Mouse (Mus musculus): ENCODE data around the gene Ccdc80. TPM values are rescaled to one million over a fixed set of nuclear protein-coding genes. Genes with fewer than 3 reads are reported as not detected.

Ccdc80 gene
- polyA plus RNA-seq, 1 experiment from 2014 or later = 93.0 TPM

DNA sequence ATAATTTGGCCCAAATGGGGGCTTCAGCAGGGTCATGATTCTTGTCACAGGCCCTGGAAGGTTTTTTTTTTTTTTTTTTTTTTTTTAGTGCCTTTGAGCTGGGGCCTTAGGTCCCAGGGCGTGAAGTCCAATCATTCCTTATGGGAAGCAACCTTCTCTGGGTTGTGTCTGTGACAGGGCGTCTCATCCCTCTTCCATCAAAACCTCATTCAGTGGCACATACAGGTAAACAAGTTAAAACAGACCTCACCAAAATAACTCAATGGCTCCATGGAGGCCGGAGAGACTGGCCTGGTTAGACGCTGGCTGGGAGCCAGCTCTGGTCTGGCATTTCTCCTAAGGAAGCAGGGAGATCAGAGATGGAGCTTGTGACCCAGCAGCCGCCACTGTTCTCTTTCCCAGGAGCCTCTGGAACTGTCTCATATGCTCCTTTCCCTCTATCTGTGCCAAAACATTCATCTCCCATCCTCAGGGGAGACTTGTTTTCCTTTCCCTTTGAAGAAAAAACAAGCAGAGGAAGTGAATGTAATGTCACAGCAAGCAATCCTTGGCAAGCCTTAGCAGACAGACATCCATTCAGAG is 27.7 kb downstream of the Ccdc80 start:
- Histone ChIP-seq H3K4me3 (no peak overlapping the region), H3K4me2 (replicated peaks) (no peak overlapping the region), H3K27me3 (no peaks in the 10 kb centered on the region), H3K36me3 (peaks cover 34% of the 10 kb centered on the region), H3K9me3 (no peaks in the 10 kb centered on the region), H3K9ac (no peak overlapping the region), H3K27ac (no peak overlapping the region), H3K4me1 (peaks cover 8% of the 10 kb centered on the region)
- ATAC-seq (ENCODE audit: low FRiP score, low read depth) = no peak; the same call in 1 of the 2 replicates
- WGBS = 35% methylated on average over 5 of the region's 5 CpGs

DNA sequence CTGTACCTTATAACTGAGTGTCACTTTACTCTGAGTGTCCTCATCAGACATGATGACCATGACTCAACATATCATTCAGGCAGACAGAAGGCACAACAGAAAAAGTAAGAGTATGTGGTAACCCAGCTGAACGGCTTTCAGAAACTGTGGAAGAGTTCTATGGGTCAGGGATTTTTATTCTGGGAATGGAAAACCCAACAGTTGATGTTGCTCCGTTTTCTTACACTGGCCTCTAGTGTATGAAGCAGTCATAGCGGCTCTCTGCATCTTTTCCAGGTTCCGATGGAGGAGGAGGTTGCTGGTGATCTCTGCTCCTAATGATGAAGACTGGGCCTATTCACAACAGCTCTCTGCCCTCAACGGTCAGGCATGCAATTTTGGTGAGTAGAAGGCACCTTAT is 29.4 kb downstream of the Ccdc80 start:
- ATAC-seq (ENCODE audit: low FRiP score, low read depth) = no peak
- peaks cover 8% of the 10 kb centered on the region for H3K4me1 ChIP-seq
- H3K36me3 ChIP-seq = peaks cover 31% of the 10 kb centered on the region
- no peaks in the 10 kb centered on the region for H3K9me3 ChIP-seq
- no peaks in the 10 kb centered on the region for H3K27me3 ChIP-seq
- no peak overlapping the region for H3K4me2 ChIP-seq (replicated peaks)
- no peak overlapping the region for H3K9ac ChIP-seq
- no peak overlapping the region for H3K4me3 ChIP-seq
- WGBS = 72% methylated on average over 5 of the region's 5 CpGs
- no peak overlapping the region for H3K27ac ChIP-seq

DNA sequence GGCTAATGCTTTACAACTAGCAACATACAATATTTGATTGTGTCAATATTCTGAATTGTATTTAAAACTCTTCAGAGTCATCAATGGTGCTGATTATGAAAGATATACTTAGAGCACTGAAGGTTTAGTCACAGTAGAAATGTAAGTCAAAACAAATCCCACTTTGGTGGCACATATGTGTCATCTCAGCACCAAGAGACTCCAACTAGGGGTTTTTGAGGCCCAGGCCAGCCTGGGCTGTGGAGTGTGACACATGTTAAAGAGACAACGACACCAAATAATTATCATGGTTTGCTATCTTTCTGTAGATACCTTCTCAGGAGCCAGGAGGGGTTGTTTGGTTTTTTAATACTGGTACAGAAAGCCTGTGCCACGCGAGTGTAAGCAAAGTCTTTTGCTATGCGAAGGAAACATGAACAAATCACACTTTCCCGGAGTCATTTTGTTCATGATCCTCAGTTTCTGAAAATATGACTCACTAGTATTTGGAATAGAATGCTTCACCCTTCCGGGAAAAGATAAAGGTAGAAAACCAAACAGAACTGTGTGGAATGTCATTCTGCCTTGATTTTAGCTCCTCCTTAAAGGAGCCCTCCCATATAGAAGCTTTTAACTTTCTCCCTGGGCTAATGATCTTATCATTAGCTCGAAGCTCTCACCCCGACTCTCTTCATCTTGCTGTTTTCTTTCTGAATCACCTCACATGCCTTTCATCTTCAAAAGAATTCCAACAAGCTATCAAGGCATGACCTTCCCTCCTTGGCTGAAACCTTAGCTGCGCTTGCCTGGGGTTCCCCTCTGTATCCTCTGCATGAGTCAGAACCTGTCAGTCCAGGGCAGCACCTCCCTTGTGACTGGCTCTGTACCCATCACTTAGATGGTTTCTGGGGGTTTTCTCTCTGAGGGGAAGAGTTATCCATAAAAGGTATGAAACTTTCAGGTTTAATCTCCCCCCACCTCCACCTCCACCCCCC is 31.3 kb downstream of the Ccdc80 start:
- Histone ChIP-seq H3K27ac (no peak overlapping the region), H3K36me3 (peaks cover 34% of the 10 kb centered on the region), H3K4me1 (peaks cover 8% of the 10 kb centered on the region), H3K9me3 (no peaks in the 10 kb centered on the region), H3K4me3 (no peak overlapping the region), H3K9ac (no peak overlapping the region), H3K4me2 (replicated peaks) (no peak overlapping the region), H3K27me3 (no peaks in the 10 kb centered on the region)
- ATAC-seq (ENCODE audit: low FRiP score, low read depth) = no peak
- 53% methylated on average over 9 of the region's 9 CpGs for WGBS

DNA sequence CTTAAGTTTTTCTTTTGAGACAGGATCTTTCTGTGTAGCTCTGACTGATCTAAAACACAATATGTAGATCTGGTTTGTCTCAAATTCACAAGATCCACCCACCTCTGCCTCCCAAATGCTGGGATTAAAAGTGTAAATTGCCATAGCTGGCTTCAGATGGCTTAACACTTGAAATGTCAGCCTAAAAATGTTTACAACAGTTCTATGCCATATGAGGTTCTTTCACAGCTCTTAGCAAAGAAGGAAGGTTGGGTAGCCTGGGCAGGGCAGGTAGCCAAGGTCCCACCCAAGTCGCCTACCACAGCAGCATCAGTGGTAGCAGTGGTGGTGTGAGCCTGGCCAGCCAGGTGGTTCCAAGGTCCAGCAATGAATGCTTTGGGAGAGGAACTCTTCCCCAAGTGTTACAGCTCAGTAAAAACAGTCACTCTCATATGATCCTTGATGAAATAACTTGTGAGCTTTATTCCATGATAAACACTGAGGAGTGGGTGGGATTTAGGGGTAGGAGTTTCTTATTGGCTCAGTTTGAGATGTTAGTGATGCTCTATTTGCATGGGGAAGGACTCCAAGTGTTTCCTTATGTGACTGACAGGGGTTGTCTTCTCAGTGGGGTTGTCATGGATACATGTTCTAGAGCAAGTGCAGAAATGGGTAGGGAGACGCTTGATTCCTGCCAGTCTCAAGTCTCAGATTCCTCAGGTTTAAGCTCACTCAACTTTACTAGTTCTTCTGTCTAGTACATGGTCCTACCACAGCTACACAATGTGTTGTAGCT is 34.9 kb downstream of the Ccdc80 start:
- Histone ChIP-seq H3K4me1 (no peaks in the 10 kb centered on the region), H3K27ac (no peak overlapping the region), H3K9me3 (no peaks in the 10 kb centered on the region), H3K9ac (no peak overlapping the region), H3K27me3 (no peaks in the 10 kb centered on the region), H3K4me2 (replicated peaks) (no peak overlapping the region), H3K36me3 (peaks cover 34% of the 10 kb centered on the region), H3K4me3 (no peak overlapping the region)
- ATAC-seq (ENCODE audit: low FRiP score, low read depth) = no peak
- 88% methylated on average over 2 of the region's 2 CpGs for WGBS

DNA sequence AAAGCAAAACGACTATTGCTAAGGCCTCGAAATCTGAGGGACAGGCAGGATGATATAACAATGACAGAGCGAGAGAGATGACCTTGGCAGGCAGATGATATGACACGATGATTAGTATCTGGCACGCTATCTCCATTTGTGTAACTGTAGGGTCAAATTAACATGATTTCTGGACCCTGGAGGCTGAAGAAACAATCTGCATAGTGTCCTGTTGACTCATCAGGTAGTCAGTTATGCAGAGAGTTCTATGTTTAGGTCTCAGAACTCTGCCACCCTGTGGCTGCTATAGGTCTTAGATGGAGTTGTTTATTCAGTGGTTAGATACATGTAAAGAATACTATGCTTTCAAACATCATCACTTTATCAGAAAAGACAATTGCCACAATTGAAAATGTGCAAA is 48.5 kb downstream of the Ccdc80 start:
- Histone ChIP-seq H3K4me3 (no peak overlapping the region), H3K27ac (no peak overlapping the region), H3K4me2 (replicated peaks) (no peak overlapping the region), H3K36me3 (peaks cover 61% of the 10 kb centered on the region), H3K9ac (no peak overlapping the region), H3K9me3 (no peaks in the 10 kb centered on the region), H3K27me3 (no peaks in the 10 kb centered on the region), H3K4me1 (no peaks in the 10 kb centered on the region)
- 96% methylated on average over 5 of the region's 5 CpGs for WGBS
- ATAC-seq (ENCODE audit: low FRiP score, low read depth) = no peak

DNA sequence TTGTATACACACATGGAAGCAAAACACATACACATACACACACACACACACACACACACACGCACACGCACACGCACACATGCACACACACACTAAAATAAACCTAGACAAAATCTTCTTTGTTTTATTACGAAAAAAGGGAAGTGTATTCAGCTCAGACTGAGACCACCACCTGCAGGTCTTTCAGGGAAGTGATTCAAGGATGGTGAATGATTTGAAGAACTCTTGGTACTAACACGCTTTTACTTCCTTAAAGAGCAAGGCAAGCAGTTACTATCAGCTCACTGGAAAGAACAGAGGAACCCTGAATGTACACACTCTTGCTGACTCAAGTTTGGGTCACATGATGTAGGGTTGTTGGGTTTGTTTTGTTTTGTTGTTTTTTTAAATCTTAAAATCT is 49.4 kb downstream of the Ccdc80 start:
- no peak overlapping the region for H3K27ac ChIP-seq
- H3K4me1 ChIP-seq = no peaks in the 10 kb centered on the region
- H3K9me3 ChIP-seq = no peaks in the 10 kb centered on the region
- WGBS = 92% methylated on average over 5 of the region's 5 CpGs
- no peak for ATAC-seq (ENCODE audit: low FRiP score, low read depth)
- peaks cover 62% of the 10 kb centered on the region for H3K36me3 ChIP-seq
- H3K9ac ChIP-seq = no peak overlapping the region
- H3K27me3 ChIP-seq = no peaks in the 10 kb centered on the region
- no peak overlapping the region for H3K4me3 ChIP-seq
- no peak overlapping the region for H3K4me2 ChIP-seq (replicated peaks)

DNA sequence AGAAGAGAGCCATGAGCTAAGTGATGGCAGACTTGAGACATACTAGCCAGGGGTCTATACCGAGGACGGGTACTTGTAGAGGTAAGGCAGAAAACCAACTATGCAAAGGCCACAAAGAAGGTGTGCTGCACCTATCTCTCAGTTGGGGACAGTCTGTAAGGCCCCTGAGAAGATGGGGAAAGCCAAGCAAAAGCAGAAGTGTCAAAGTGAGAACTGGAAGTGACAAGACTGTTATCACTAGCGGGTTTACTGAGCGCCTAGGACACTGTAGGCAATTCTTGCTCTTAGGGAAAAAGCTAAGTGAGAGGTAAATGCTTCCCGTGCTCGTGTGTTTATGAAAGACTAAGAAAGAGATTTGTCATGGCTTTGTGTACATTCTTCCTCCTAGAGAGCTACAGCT is 51.9 kb downstream of the Ccdc80 start:
- Histone ChIP-seq H3K4me3 (no peak overlapping the region), H3K27me3 (no peaks in the 10 kb centered on the region), H3K9ac (no peak overlapping the region), H3K36me3 (peaks cover 62% of the 10 kb centered on the region), H3K4me1 (no peaks in the 10 kb centered on the region), H3K27ac (no peak overlapping the region), H3K4me2 (replicated peaks) (no peak overlapping the region), H3K9me3 (no peaks in the 10 kb centered on the region)
- no peak for ATAC-seq (ENCODE audit: low FRiP score, low read depth)
- WGBS = 88% methylated on average over 6 of the region's 6 CpGs

DNA sequence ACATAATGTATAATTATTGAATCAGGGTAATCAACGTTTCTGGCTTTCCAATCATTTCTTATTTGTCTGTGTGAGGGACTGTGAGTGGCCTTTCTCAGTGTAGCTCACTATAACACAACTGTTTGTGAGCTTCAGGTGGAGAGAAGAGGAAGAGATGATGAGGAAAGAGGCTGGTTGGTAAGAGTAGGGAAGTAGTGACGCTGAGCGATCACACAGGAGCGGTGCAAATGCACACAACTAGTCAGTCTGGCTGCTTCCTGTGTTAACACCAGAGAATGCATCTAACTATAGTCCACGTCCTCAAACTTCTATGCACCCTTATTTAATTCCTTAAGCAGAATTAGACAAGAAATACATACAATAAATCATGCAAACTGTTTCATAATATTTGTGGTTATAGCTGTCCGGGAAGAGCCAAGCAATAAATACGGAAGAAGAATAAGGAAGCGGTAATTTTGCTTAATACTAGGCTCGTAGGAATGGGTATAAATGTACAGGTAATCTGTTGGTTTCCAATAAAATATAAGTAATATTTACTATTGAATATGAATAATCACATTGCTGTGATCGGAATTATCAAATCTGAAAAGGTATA is 55.4 kb downstream of the Ccdc80 start:
- Histone ChIP-seq H3K4me1 (no peaks in the 10 kb centered on the region), H3K27me3 (no peaks in the 10 kb centered on the region), H3K9me3 (no peaks in the 10 kb centered on the region), H3K27ac (no peak overlapping the region), H3K4me3 (no peak overlapping the region), H3K4me2 (replicated peaks) (no peak overlapping the region), H3K9ac (no peak overlapping the region), H3K36me3 (peaks cover 51% of the 10 kb centered on the region)
- ATAC-seq (ENCODE audit: low FRiP score, low read depth) = no peak
- WGBS = 91% methylated on average over 10 of the region's 10 CpGs

DNA sequence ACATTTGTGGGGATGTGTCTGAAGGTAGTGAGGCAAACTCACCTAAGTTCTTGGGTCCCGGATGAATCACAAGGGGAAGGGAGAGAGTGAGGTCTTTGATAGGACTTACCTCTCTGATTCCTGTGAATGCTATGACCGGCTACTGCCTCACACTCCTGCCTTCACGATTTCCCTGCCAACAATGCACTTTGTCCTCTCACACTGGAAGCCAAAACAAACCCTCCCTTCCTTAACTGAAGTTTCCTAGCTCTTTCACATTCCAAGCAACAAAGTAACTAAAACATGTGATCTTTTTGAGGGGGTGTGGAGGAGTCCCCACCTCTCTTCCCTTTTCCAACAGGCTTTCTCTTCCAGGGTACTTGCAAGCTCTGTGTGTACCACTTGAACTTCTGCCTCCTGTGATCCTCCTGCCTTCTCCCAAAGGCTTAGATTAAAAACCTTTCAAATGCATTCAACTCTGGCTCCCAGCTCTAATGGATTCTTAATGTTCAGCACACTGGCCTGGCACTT is 61.6 kb downstream of the Ccdc80 start:
- ATAC-seq (ENCODE audit: low FRiP score, low read depth) = no peak
- 86% methylated on average over 3 of the region's 3 CpGs for WGBS

DNA sequence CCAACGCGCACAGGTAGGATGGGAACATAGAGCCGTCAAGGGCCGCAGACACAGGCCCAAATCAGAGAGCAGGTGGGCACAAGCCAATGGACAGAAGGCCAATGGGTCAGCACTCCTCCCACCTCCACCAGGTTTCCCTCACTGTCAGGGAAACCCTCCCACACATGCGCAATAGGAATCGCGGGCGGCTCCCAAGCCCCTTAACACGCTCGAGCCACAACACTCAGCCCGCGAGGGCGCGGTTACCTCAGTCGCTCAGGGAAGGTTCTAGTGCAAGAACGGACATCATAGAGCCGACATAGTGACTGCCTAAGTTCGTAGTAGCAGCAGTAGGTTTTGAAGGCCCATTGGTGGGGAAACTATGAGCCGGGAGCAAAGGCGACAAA is 64.9 kb downstream of the Ccdc80 start:
- WGBS = 0% methylated on average over 20 of the region's 20 CpGs
- Histone ChIP-seq H3K36me3 (peaks cover 3% of the 10 kb centered on the region; the same call in 1 of the 2 replicates), H3K9me3 (no peaks in the 10 kb centered on the region), H3K27ac (peak overlapping the region; percentile 84), H3K9ac (peak overlapping the region; percentile 88), H3K4me2 (replicated peaks) (peak overlapping the region; percentile 83), H3K4me1 (peaks cover 17% of the 10 kb centered on the region), H3K4me3 (peak overlapping the region; percentile 89), H3K27me3 (no peaks in the 10 kb centered on the region)
- ATAC-seq (ENCODE audit: low FRiP score, low read depth) = peak; percentile 74

More for the DNA sequence above, 61.6 kb downstream of the Ccdc80 start:
- H3K4me1 ChIP-seq = peaks cover 10% of the 10 kb centered on the region
- H3K9ac ChIP-seq = no peak overlapping the region
- no peaks in the 10 kb centered on the region for H3K9me3 ChIP-seq
- H3K27me3 ChIP-seq = no peaks in the 10 kb centered on the region
- no peak overlapping the region for H3K4me2 ChIP-seq (replicated peaks)
- peaks cover 17% of the 10 kb centered on the region for H3K36me3 ChIP-seq
- no peak overlapping the region for H3K27ac ChIP-seq
- H3K4me3 ChIP-seq = no peak overlapping the region

DNA sequence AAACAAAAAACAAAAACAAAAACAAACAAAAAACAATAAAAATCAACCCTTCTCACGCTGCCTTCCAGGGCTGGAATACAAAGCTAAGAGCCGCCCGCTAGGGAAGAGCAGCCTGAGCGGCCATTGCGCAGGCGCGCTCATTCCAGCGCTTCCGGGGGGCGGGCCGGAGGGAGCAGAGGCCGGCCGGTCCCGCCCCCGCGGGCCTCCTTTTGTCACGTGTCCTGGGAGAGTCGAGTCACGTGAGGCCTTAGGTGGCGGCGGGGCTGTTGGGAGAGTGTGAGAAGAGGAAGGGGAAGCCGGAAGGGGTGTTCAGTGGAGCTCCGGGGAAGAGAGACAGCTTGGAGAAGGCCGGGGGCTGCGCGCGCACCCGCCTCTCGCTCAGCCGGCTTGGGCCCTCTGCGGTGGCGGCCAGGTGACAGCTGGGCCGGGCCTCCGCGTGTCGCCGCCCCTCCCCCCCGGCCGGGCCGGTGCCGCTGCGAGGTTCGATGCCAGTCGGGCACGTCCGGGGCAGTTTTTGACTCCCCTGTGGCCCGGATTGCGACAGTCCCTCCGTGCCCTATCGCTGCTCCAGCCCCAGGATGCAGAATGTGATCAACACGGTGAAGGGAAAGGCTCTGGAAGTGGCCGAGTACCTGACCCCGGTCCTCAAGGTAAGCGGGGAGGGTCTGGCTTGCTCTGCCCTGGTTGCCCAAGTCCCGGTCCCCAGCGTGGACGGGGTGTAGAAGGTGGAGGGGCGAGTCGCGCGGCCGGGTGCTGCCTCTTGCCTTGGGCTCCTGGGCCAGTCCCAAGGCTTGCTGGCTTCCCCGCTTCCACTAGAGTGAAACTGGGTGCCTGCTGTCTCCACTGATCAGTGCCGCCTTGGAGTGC is 65.6 kb downstream of the Ccdc80 start, which contains the start of the genes Slc35a5 and Atg3:
TSS of gene Slc35a5 (minus strand) at position 185 of the 867 bp plus-strand sequence.
TSS of gene Atg3 (plus strand) at position 264 of the 867 bp plus-strand sequence.
- Histone ChIP-seq H3K9ac (peak within 1 kb of the TSS; percentile 88), H3K4me3 (peak within 1 kb of the TSS; percentile 89), H3K27me3 (no peaks in the 10 kb centered on the region), H3K36me3 (peaks cover 3% of the 10 kb centered on the region), H3K9me3 (no peaks in the 10 kb centered on the region), H3K27ac (peak within 1 kb of the TSS; percentile 85), H3K4me2 (replicated peaks) (peak within 1 kb of the TSS; percentile 83), H3K4me1 (peaks cover 17% of the 10 kb centered on the region)
- under 1% methylated on average over 57 of the region's 64 CpGs for WGBS
- peak; percentile 99 for ATAC-seq (ENCODE audit: low FRiP score, low read depth)

Measured in limb, embryonic 13.5 days (tissue).